Mouse (Mus musculus) adrenal gland, adult 18-20 months (tissue): ENCODE data around the gene Ostm1. TPM values are rescaled to one million over a fixed set of nuclear protein-coding genes. Genes with fewer than 3 reads are reported as not detected.

Experiments
- DNase-seq, 2 experiments: peaks; one replicate each; pipeline ENCODE4 v3.0.0; 2021 to 2022; ENCODE audit warnings: low spot score in 2 of 2
- total RNA-seq, 2 experiments: library from RNA; stranded (reverse); gene quantifications; 1 replicate in 1 of 2; 2 replicates in 1 of 2; pipeline ENCODE4 v1.2.3; 2021

Ostm1 gene
- total RNA-seq, 2 experiments from 2014 or later = 23.4 to 25.8 TPM

DNA sequence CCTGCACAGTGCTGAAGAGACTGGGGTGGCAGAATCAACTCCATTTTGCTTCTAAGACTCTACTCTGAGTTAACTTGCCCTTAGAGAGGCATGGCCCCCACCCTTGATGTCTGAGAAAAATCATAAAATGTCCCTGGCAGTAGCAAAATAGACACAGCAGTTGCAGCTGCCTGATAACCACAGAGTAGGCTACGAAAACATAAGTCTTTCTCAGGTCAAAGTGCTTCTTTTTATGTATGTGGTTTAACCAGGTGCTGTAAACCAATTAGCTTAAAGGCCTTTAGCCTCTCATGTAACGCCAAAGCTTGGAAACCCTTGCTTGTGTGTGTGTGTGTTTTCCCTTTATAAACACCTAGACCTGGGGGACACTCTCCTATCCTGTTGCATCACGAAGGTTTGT, 89.2 kb downstream of the Ostm1 start:
- DNase-seq = no peak

DNA sequence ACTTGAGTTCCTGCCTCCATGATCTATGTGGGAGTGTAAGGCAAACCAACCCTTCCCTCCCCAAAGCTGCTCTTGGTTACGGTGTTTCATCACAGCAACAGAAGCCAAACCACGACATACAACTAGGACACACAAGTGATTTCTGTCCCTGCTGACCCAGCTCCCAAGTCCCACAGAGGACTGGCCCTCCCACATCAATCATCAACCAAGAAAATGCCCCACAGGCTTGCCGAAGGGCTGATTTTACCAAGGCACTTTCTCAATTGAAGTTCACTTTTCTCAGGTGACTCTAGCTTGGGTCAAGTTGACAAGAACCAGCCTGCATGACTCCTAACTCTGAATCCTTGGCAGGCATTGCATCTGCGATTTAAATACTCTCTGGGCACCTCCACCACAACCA, 91.9 kb downstream of the Ostm1 start:
- DNase-seq = no peak

DNA sequence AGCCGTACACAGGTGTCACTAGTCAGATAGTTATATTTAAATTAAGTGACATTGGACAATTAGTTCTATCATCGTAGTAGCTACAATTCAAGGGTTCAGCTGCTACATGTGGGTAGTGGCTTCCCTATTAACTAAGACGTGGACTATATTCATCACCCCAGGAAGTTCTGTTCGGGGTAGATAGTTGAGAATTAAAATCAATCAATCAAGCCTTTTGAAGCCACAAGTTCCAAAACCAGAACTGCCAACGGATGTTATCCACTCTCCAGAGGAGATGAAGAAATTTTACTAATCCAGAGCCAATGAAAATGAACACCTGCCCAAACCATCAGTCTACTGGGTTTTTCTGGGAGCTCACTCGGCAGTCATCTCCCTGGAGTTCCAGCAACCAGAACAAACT, 94.7 kb downstream of the Ostm1 start:
- DNase-seq = no peak

DNA sequence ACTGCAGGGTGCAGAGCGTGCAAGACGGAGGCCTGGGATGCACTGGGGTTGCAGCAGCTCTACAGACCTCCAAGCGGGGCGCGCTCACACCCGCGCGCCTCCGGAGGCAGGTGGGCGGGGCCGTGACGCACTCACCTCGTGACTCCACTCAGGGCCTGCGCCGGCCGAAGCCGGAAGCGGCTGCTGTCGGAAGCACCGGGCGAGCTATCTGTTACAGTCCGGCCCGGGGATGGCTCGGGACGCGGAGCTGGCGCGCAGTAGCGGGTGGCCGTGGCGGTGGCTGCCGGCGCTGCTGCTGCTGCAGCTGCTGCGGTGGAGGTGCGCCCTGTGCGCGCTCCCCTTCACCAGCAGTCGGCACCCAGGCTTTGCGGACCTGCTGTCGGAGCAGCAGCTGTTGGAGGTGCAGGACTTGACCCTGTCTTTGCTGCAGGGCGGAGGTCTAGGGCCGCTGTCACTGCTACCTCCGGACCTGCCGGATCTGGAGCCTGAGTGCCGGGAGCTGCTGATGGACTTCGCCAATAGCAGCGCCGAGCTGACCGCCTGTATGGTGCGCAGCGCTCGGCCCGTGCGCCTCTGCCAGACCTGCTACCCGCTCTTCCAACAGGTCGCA, 95.2 kb downstream of the Ostm1 start:
- DNase-seq = peak; percentile 86 to 90

DNA sequence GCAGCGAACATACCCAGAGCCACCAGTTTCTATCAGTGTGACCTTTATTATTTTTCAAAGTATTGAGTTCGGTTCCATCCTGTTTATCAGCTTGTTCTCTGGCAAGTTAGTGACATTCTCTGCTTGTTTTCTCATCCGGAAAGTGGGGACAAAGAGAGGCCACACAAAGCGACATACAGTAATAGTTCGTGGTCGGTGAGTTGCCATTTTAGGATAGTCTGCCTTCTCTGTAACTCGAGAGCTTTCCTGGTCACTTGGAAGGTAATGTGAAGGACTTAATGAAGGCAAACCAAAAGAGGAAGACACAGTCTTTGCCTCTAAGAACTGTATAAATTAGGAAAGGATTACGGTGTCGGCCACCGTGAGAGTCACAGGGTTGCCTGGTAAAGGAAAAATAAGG, 96.0 kb downstream of the Ostm1 start:
- no peak for DNase-seq

DNA sequence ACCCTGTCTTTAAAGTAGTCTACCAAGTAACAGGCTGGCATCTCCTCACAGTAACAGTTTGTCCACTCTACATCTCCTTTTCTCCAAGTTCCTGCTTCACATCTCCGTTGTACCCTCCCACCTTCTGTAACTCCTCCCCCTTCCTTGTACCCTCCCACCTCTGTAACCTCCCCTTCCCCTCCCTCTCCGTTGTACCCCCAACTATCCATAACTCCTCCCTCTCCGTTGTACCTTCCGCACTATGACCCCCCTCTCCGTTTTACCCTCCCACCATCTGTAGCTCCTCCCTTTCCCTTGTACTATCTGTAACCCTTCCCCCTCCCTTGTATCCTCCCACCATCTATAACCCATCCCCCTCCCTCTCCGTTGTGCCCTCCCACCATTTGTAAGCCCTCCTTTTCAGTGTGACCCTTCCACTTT, 97.0 kb downstream of the Ostm1 start:
- DNase-seq = no peak

DNA sequence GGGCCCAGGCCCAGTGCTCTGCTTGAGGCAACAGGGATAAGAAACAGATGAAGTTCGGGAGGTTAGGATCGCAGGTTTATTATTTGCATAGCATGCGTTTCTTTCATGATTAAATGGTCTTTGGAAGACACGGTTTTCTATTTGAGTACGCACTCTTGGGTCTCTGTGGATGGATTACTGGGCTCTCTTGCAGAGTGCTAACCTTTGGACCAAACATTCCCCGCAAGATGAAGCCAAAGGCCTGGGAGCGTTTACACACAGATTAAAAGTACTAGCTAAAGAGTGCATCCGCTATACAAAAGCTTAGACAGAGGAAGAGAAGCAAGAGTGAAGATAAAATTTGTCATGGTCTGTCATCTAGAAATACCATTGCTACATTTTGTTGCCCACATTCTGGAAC, 98.8 kb downstream of the Ostm1 start:
- no peak for DNase-seq

DNA sequence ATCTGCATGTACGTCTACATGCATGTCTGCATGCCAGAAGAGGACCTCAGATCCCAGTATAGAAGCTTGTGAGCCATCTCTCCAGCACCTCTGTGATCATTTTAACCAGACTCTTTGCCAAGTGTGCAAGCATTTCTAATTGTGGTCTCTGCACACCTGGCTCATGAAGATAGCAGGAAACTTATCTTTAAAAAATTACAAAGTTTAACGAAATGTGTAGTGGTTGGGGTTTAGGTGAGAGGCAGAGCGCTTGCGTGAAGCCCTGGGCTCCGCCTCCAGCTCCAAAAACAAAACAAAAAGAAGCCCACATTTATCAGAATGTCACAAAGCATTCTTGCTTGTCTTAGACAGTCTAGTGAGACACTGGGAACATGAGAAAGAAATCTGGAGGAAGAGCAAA, 104.3 kb downstream of the Ostm1 start:
- DNase-seq = no peak

DNA sequence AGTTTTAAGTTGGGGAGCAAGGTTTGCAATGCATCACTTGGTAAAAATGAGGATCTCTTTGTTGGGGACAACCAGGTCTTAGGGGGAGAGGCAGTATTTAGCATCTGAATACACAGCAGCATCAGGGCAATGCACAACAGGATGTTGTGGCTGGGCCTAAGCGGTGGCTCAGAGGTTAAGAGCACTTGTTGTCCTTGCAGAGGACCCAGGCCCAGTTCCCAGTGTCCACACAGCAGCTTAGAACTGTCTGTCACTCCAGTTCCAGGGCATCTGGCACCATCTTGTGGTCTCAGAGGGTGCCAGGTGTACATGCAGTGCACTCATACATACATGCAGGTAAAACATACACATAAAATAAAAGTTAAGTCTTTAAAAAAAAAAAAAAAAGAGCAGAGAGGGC, 106.1 kb downstream of the Ostm1 start:
- DNase-seq = no peak

DNA sequence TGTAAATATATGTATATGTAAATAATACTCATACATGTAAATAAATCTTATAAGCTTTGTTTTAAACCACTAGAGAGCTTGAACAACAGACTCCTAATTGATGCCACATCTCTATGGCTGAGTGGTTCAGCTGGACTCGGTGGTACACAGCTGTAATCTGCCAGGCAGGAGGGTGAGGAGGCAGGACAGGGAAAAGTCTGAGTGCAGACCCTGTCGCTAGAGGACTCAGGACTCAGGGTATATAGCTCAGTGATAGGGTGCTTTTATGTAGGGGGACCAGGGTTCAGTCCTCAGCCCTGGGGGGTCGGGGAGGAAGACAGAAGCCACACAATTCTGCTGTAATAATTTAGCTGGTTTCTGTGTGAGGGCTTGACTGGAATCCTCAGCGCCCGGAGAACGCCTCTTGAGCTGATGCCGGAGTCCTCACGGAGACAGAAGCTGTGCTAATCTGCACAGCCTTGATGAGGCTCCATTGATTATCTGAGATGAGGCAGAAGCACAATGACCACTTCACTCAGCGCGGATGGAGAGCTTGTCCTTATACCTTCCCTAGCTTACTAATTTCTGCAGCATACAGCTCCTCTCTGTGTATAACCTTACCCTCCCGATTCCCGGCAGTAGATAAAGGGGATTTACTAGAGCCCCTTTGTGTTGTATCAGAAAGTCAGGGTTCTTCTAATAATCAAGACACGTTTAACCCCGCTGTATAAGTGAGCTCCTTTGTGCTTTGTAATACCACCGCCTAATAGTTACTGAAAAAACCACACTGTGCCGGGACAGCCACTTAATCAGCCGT, 106.8 kb downstream of the Ostm1 start:
- DNase-seq = no peak

DNA sequence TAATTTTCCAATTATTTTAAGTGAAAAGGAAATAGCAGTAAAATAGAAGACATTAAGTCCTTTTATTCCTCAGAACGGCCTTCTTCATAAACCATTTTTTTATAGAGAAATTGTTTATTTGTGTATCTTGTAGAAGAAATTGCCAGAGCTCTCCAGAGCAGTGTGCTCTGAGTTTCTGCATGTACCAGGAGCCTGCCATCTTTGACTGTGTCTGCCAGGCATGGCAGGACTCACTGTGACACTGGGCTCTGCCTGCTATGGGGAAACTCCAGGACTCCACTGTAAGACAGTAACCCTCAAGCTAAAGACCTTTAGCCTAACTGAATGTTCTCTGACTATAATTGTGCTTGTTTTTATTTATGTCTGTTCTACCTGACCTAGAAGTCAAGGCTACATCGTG, 107.4 kb downstream of the Ostm1 start:
- DNase-seq = no peak

DNA sequence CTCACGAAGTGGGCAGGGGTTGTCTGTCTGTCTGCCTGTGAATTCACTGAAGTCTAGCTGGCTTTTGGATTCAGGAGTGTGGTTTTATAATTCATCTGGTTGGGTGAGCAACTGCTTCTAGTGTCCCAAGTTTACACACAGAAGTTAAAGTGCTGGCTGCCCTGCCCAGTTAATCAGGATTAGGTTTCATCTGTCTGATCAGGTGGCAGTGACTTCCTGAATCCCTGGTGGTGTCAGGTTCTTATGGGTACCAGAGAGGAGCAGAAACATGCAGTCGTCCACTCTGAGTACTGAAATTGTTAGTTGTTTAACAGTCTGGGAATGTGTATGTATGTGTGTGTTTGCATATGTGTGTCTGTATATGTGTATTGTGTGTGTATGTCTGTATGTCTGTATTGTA, 108.5 kb downstream of the Ostm1 start:
- no peak for DNase-seq

DNA sequence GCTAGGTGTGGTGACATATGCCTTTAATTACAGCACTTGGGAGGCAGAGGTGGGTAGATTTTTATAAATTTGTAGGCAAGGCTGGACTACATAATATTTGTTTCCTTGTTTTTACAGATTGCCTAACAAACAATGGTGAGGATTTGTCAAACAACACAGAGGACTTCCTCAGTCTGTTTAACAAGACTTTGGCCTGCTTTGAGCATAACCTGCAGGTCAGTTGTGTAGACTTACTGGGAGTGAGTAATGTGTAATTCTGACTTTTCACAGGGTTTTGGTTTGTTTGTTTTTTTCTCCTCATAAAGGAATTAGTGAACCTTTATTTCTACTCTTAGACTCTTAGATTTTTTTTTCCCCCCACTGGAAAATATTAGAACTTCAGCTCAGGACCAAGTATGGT, 109.2 kb downstream of the Ostm1 start:
- no peak for DNase-seq

DNA sequence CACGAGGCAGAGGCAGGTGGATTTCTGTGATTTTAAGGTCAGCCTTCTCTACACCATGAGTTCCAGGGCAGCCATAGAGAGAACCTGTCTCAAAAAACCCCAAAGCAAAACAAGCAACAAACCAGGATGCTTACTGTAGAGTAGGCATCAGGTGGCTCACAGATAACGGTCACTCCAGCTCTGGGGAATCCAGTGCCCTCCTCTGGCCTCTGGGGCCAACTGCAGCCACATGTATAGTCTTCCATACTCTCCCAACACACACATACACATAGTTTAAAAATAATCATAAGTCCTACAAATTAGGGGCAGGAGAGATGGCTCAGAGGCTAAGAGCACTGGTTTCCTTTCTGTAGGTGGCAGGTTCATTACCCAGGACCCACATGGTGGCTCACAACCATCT, 109.9 kb downstream of the Ostm1 start:
- DNase-seq = no peak

DNA sequence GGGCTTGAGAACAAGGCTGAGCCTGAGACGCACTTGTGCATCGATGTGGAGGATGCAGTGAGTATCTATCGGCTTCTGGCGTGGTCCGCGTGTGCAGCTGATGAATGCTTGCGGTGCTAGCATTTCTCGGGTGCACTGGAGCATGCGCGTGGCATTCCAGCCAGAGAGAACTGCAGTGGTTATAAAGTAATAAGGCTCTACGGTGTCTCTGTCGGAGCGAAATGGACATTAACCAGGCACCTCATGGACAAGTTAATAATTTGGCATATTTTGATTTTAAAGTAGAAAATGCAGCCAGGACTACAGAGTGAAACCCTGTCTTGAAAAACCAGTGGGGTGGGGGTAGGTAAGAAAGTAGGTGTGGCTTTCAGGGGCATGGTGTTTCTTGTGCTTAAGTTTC, 112.7 kb downstream of the Ostm1 start:
- DNase-seq = no peak

DNA sequence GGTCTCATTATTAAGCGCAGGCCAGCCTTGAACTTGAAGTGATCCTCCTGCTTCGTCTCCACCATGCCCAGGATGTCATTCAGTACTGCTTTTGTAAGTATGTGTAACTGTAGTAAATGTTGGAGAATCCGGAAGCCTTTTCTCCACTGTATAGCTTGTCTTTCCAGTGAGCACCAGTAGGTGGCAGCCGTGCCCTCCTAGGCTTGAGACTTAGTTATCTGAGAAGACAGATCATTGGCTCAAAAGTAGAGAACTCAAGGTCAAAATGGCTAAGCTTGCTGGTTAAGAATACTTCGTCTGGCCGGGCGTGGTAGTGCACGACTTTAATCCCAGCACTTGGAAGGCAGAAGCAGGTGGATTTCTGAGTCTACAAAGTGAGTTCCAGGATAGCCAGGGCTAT, 113.4 kb downstream of the Ostm1 start:
- DNase-seq = peak; percentile 70 to 79

DNA sequence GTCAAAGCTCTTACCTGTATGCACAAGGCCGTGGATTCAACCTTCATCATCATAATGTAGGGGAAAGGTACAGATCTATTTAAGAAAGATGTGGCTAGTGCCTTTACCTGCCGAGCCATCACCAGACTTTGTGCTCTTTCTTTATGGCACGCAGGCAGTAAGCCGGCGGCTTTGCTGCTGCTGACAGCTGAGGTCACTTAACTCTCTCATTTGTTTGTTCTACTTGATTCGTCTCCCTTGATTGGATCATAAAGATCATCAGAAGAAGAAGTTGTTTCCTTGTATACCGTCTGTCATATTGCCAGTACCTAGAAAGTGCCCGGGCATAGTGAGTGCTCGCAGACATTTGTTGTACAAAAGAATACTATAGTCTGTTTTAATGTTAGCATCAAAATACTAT, 114.8 kb downstream of the Ostm1 start:
- DNase-seq = no peak

DNA sequence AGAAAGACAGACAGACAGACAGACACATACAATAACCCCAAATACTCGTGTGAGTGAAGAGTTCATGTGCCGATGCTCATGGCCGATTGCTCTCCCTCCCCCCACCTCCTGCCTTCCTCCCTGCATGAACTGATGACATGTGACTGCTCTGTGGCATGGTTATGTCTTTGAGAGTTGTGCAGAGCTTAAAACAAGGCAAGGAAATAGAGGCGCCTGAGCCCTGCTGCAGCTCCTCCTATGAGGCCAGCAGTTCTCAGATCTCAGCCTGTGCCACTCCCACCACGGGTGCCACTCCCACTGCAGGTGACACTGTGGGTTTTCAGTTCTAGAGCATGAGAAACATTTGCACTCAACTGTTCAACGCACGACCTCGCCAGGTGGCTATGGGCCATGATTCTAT, 115.4 kb downstream of the Ostm1 start:
- DNase-seq = no peak

DNA sequence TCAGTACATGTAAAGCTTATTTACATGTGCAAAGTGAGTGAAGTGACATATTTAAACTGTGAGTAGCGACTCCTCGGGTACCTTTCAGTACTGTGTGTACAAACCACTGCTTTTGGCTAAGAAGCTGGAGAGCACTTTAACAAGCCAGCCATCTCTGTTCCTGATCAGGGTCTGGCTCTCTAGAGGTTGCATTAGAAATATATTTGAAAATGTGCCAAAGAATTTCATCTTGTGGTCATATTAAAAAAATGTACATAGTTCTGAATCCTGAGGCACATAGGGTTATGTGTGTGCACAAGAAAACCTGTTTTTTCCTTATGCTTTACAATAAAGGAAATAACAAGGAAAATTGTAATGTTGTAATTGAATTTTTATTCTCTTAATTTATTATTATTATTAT, 118.5 kb downstream of the Ostm1 start:
- no peak for DNase-seq

DNA sequence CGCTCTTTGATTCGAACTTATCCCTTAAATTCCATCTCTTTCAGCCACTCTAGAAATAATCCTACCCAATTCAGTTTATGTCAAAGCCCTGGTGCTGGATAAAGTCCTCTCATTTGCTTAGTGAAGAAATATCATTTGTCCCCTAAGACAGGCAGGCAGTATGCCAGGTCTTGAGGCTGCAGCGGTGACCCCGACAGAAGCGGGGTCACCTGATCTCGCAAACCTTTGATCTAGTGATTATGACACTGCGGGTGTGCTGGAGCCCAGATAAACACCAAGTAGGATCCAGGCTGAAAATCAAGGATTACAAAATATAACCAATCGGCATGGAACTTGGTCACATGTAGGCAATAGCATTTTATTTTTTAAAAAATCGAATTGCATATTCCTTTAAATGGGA, 131.1 kb downstream of the Ostm1 start:
- no peak for DNase-seq

DNA sequence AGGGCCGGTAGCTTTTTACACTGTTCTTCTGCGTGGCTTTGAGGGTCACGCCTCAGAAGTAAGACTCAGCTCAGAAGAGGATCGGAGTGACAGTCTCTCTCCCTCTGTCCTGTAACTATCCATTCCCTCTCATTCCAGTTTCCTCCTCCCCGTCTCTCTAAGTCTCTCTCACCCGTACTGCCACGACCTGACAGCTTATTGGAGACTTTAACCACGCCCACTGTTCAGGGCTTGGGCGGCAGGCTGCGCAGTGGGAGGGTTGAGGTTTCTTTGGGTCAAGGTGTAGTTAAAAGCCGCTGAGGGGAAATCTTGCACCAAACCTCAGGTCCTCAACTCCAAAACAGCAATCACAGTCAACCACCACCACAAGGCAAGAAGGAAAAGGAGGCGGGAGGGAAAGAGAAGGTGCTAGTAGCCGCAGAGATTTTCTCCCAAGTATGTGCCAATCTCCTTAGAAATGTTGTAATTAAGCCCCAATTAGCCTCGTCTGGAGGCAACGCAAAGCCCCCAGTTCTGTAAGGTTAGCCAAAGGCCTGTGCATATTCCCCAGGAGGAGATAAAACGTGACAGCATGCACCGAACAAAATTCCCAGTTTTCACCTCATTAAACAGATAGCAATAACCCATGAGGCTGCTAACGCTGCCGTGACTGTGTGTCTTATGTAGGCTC, 131.9 kb downstream of the Ostm1 start:
- no peak for DNase-seq

DNA sequence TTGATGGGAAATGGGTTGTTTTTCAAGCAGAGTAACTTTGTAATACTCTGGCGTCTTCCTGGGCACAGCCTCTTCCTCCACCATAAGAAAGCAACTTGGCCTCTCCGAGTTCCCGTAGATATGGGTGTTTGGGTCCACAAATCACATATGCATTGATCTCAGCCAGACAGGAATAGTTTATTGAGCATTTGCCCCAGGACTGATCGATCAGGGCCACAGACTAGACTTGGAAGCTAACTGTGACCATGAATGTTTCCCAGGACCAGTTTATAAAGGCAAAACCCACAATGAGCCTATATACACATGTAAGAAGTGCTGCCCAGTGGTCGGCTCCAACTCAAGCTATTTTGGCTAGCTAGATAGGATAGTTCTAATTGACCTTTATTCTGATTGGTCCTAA, 138.5 kb downstream of the Ostm1 start:
- DNase-seq = no peak
